Mouse (Mus musculus) limb, embryonic 12.5 days (tissue): ENCODE results near the gene Rims1. TPM values are rescaled to one million over a fixed set of nuclear protein-coding genes. Genes with fewer than 3 reads are reported as not detected.

Source experiments
- ATAC-seq: fragments of 200-750 bp; cut with Nextera tagmentation; 2 replicates; pipeline ENCODE4 v1.8.0; 2017; ENCODE audit warnings: low read depth, moderate TSS enrichment; ENCODE audit not compliant: insufficient number of reproducible peaks, insufficient read depth, low FRiP score, low TSS enrichment
- H3K27ac ChIP-seq: fragments of 300-500 bp; sonication (generic); 2 replicates; pipeline ENCODE4 v1.5.1; 2016; ENCODE audit warnings: mild to moderate bottlenecking, moderate library complexity
- H3K27me3 ChIP-seq: fragments of 300-500 bp; sonication (generic); 2 replicates; pipeline ENCODE4 v1.6.1; 2016; ENCODE audit warnings: mild to moderate bottlenecking, moderate library complexity
- H3K36me3 ChIP-seq: fragments of 300-500 bp; sonication (generic); 2 replicates; pipeline ENCODE4 v1.6.1; 2016; ENCODE audit warnings: mild to moderate bottlenecking, moderate library complexity
- H3K4me1 ChIP-seq: fragments of 300-500 bp; sonication (generic); replicated peaks from 2 replicates; pipeline ENCODE4 v1.6.1; 2016
- H3K4me2 ChIP-seq: fragments of 300-500 bp; sonication (generic); 2 replicates; pipeline ENCODE4 v1.6.1; 2016; ENCODE audit warnings: mild to moderate bottlenecking, moderate library complexity
- H3K4me3 ChIP-seq: fragments of 300-500 bp; sonication (generic); replicated peaks from 2 replicates; pipeline ENCODE4 v1.5.1; 2016; ENCODE audit warnings: mild to moderate bottlenecking
- H3K9ac ChIP-seq: fragments of 300-500 bp; sonication (generic); replicated peaks from 2 replicates; pipeline ENCODE4 v1.6.1; 2016; ENCODE audit warnings: mild to moderate bottlenecking, moderate library complexity
- H3K9me3 ChIP-seq: fragments of 300-500 bp; sonication (generic); 2 replicates; pipeline ENCODE4 v1.6.1; 2016; ENCODE audit warnings: mild to moderate bottlenecking, moderate library complexity
- WGBS: fragments of 180-500 bp; shearing (Covaris S2); methylation state at CpG from one replicate; pipeline ENCODE4 v1.1.7; 2016; 5-methylcytosine and 5-hydroxymethylcytosine counted together
- polyA plus RNA-seq: library from polyadenylated mRNA; unstranded; fragments of >200 nt; fragmentation: Nextera tagmentation; extraction: Ambion mirVana; gene quantifications from 2 replicates; pipeline ENCODE4 v1.2.1, GENCODE M21; 2016

The Rims1 gene
- polyA plus RNA-seq: 2.3 and 2.5 TPM in 2 replicates

- ATAC-seq: peak; percentile 93
- H3K27ac ChIP-seq: no peak within 1 kb of the TSS
- no peaks in the 10 kb centered on the region for H3K36me3 ChIP-seq
- H3K27me3 ChIP-seq: peaks cover 19% of the 10 kb centered on the region
- under 1% methylated on average over 67 of the region's 76 CpGs for WGBS
- H3K4me1 ChIP-seq: peaks cover 12% of the 10 kb centered on the region; the same call in 1 of the 2 replicates
- peak within 1 kb of the TSS; percentile 71 for H3K4me3 ChIP-seq
- H3K4me2 ChIP-seq: peak within 1 kb of the TSS; percentile 90
- H3K9ac ChIP-seq: peak within 1 kb of the TSS; percentile 79
- no peaks in the 10 kb centered on the region for H3K9me3 ChIP-seq
These were observed at the start of gene Rims1 for GRCm38 (mm10) chr1:22805726-22806625. Rims1 (minus strand) TSS chr1:22805994.

GRCm38 (mm10) chr1:22806626-22807096, 867 bp upstream of the Rims1 start:
- Histone ChIP-seq H3K9ac (no peak overlapping the region), H3K27ac (no peak overlapping the region), H3K4me2 (peak overlapping the region; percentile 90), H3K4me3 (peak overlapping the region; percentile 71), H3K4me1 (peaks cover 12% of the 10 kb centered on the region; the same call in 1 of the 2 replicates), H3K36me3 (no peaks in the 10 kb centered on the region), H3K9me3 (no peaks in the 10 kb centered on the region), H3K27me3 (peaks cover 19% of the 10 kb centered on the region)
- WGBS: 30% methylated on average over 8 of the region's 8 CpGs
- ATAC-seq: no peak

- H3K9ac ChIP-seq: peak overlapping the region; percentile 79
- ATAC-seq: peak; percentile 54
- peak overlapping the region; percentile 90 for H3K4me2 ChIP-seq
- 8% methylated on average over 15 of the region's 15 CpGs for WGBS
- H3K4me1 ChIP-seq: peaks cover 12% of the 10 kb centered on the region; the same call in 1 of the 2 replicates
- H3K36me3 ChIP-seq: no peaks in the 10 kb centered on the region
- peaks cover 19% of the 10 kb centered on the region for H3K27me3 ChIP-seq
- H3K4me3 ChIP-seq: peak overlapping the region; percentile 71
- H3K9me3 ChIP-seq: no peaks in the 10 kb centered on the region
- no peak overlapping the region for H3K27ac ChIP-seq
These were observed 619 bp downstream of the Rims1 start for GRCm38 (mm10) chr1:22805025-22805725.

GRCm38 (mm10) chr1:22804148-22804885, 1.5 kb downstream of the Rims1 start:
- H3K4me1 ChIP-seq: peaks cover 12% of the 10 kb centered on the region; the same call in 1 of the 2 replicates
- H3K27ac ChIP-seq: no peak overlapping the region
- peaks cover 19% of the 10 kb centered on the region for H3K27me3 ChIP-seq
- H3K36me3 ChIP-seq: no peaks in the 10 kb centered on the region
- H3K9ac ChIP-seq: no peak overlapping the region
- peak overlapping the region; percentile 90; the same call in 1 of the 2 replicates for H3K4me2 ChIP-seq
- no peaks in the 10 kb centered on the region for H3K9me3 ChIP-seq
- ATAC-seq: no peak
- WGBS: 68% methylated on average over 4 of the region's 4 CpGs
- H3K4me3 ChIP-seq: no peak overlapping the region

- Histone ChIP-seq H3K9ac (no peak overlapping the region), H3K36me3 (no peaks in the 10 kb centered on the region), H3K27me3 (peaks cover 19% of the 10 kb centered on the region), H3K4me1 (peaks cover 12% of the 10 kb centered on the region; the same call in 1 of the 2 replicates), H3K4me3 (no peak overlapping the region), H3K27ac (no peak overlapping the region), H3K4me2 (no peak overlapping the region), H3K9me3 (no peaks in the 10 kb centered on the region)
- no peak for ATAC-seq
- WGBS: 74% methylated on average over 2 of the region's 2 CpGs
These were observed 2.3 kb downstream of the Rims1 start for GRCm38 (mm10) chr1:22803471-22803870.

- WGBS: 81% methylated on average over 5 of the region's 5 CpGs
- no peak overlapping the region for H3K9ac ChIP-seq
- no peak overlapping the region for H3K27ac ChIP-seq
- H3K36me3 ChIP-seq: no peaks in the 10 kb centered on the region
- H3K4me1 ChIP-seq: peaks cover 11% of the 10 kb centered on the region; the same call in 1 of the 2 replicates
- no peak for ATAC-seq
- no peaks in the 10 kb centered on the region for H3K9me3 ChIP-seq
- no peak overlapping the region for H3K4me3 ChIP-seq
- H3K4me2 ChIP-seq: no peak overlapping the region
- peaks cover 6% of the 10 kb centered on the region for H3K27me3 ChIP-seq
These were observed 5.5 kb downstream of the Rims1 start for GRCm38 (mm10) chr1:22800276-22800675.

GRCm38 (mm10) chr1:22797091-22797490, 8.7 kb downstream of the Rims1 start:
- WGBS: 67% methylated on average over 5 of the region's 5 CpGs
- no peak overlapping the region for H3K27ac ChIP-seq

GRCm38 (mm10) chr1:22789391-22789909, 16.3 kb downstream of the Rims1 start:
- 41% methylated on average over 7 of the region's 7 CpGs for WGBS

More at GRCm38 (mm10) chr1:22797091-22797490, 8.7 kb downstream of the Rims1 start:
- H3K4me2 ChIP-seq: no peak overlapping the region
- H3K9me3 ChIP-seq: no peaks in the 10 kb centered on the region
- H3K36me3 ChIP-seq: no peaks in the 10 kb centered on the region
- H3K9ac ChIP-seq: no peak overlapping the region
- no peaks in the 10 kb centered on the region for H3K4me1 ChIP-seq
- ATAC-seq: no peak
- H3K4me3 ChIP-seq: no peak overlapping the region
- H3K27me3 ChIP-seq: no peaks in the 10 kb centered on the region; the same call in 1 of the 2 replicates

GRCm38 (mm10) chr1:22787616-22788015, 18.2 kb downstream of the Rims1 start:
- Histone ChIP-seq H3K9ac (no peak overlapping the region), H3K4me3 (no peak overlapping the region), H3K36me3 (no peaks in the 10 kb centered on the region), H3K27me3 (no peaks in the 10 kb centered on the region), H3K27ac (no peak overlapping the region), H3K9me3 (no peaks in the 10 kb centered on the region), H3K4me1 (no peaks in the 10 kb centered on the region), H3K4me2 (no peak overlapping the region)
- WGBS: 90% methylated on average over 5 of the region's 5 CpGs
- no peak for ATAC-seq

More at GRCm38 (mm10) chr1:22789391-22789909, 16.3 kb downstream of the Rims1 start:
- H3K27ac ChIP-seq: no peak overlapping the region
- H3K9ac ChIP-seq: no peak overlapping the region
- no peak overlapping the region for H3K4me3 ChIP-seq
- ATAC-seq: no peak
- H3K4me2 ChIP-seq: no peak overlapping the region
- no peaks in the 10 kb centered on the region for H3K4me1 ChIP-seq
- no peaks in the 10 kb centered on the region for H3K36me3 ChIP-seq
- no peaks in the 10 kb centered on the region for H3K27me3 ChIP-seq
- no peaks in the 10 kb centered on the region for H3K9me3 ChIP-seq

- no peak for ATAC-seq
- Histone ChIP-seq H3K27ac (no peak overlapping the region), H3K4me2 (no peak overlapping the region), H3K36me3 (no peaks in the 10 kb centered on the region), H3K9ac (no peak overlapping the region), H3K9me3 (no peaks in the 10 kb centered on the region), H3K27me3 (no peaks in the 10 kb centered on the region), H3K4me1 (no peaks in the 10 kb centered on the region), H3K4me3 (no peak overlapping the region)
- WGBS: 81% methylated on average over 7 of the region's 7 CpGs
These were observed 35.1 kb downstream of the Rims1 start for GRCm38 (mm10) chr1:22770530-22771254.
